Mouse (Mus musculus): ENCODE results near the gene Grm1. TPM values are rescaled to one million over a fixed set of nuclear protein-coding genes. Genes with fewer than 3 reads are reported as not detected.
"Not testable (repeated sequence)": the region's sequence is repeated elsewhere in the genome, so short reads cannot be mapped to it uniquely, and the experiment has no call there.

Gene Grm1
- polyA plus RNA-seq, 1 experiment from 2014 or later, result not detected

- Histone ChIP-seq H3K9me3 (ENCODE audit: control insufficient read depth, low read length) (no peaks in the 10 kb centered on the region), H3K4me1 (replicated peaks; ENCODE audit: control insufficient read depth, insufficient read depth, low read length) (no peaks in the 10 kb centered on the region), H3K4me3 (ENCODE audit: low read depth, low read length) (no peak overlapping the region), H3K27me3 (replicated peaks; ENCODE audit: control insufficient read depth, insufficient read depth, low read length) (no peaks in the 10 kb centered on the region), H3K4me2 (ENCODE audit: low read length) (no peak overlapping the region), H3K36me3 (ENCODE audit: control insufficient read depth, insufficient read depth, low read length) (no peaks in the 10 kb centered on the region), H3K9ac (ENCODE audit: low read length) (no peak overlapping the region), H3K27ac (ENCODE audit: low read depth) (no peak overlapping the region)
- 78% methylated on average over 10 of the region's 10 CpGs for WGBS
- DNase-seq (ENCODE audit: low spot score), result no peak
- ATAC-seq (replicated peaks; ENCODE audit: low FRiP score, low TSS enrichment, low read depth), result no peak
These were observed 20.7 kb downstream of the Grm1 start for GRCm38 (mm10) chr10:11061318-11062071.

GRCm38 (mm10) chr10:11049361-11049760 lies 32.8 kb downstream of the Grm1 start:
- DNase-seq (ENCODE audit: low spot score) (no peak), ATAC-seq (replicated peaks; ENCODE audit: low FRiP score, low TSS enrichment, low read depth) (no peak)
- H3K27ac ChIP-seq (ENCODE audit: low read depth), result no peak overlapping the region
- no peaks in the 10 kb centered on the region for H3K4me1 ChIP-seq (replicated peaks; ENCODE audit: control insufficient read depth, insufficient read depth, low read length)
- H3K27me3 ChIP-seq (replicated peaks; ENCODE audit: control insufficient read depth, insufficient read depth, low read length), result no peaks in the 10 kb centered on the region
- no peak overlapping the region for H3K9ac ChIP-seq (ENCODE audit: low read length)
- WGBS, result 75% methylated on average over 7 of the region's 7 CpGs
- H3K9me3 ChIP-seq (ENCODE audit: control insufficient read depth, low read length), result no peaks in the 10 kb centered on the region
- no peaks in the 10 kb centered on the region for H3K36me3 ChIP-seq (ENCODE audit: control insufficient read depth, insufficient read depth, low read length)
- H3K4me2 ChIP-seq (ENCODE audit: low read length), result no peak overlapping the region
- no peak overlapping the region for H3K4me3 ChIP-seq (ENCODE audit: low read depth, low read length)

- not testable (repeated sequence) for H3K36me3 ChIP-seq (ENCODE audit: control insufficient read depth, insufficient read depth, low read length); H3K9me3 ChIP-seq (ENCODE audit: control insufficient read depth, low read length); DNase-seq (ENCODE audit: low spot score); H3K9ac ChIP-seq (ENCODE audit: low read length); ATAC-seq (replicated peaks; ENCODE audit: low FRiP score, low TSS enrichment, low read depth); H3K4me3 ChIP-seq (ENCODE audit: low read depth, low read length); H3K27me3 ChIP-seq (replicated peaks; ENCODE audit: control insufficient read depth, insufficient read depth, low read length); H3K4me2 ChIP-seq (ENCODE audit: low read length); H3K27ac ChIP-seq (ENCODE audit: low read depth); H3K4me1 ChIP-seq (replicated peaks; ENCODE audit: control insufficient read depth, insufficient read depth, low read length)
- 51% methylated on average over 12 of the region's 13 CpGs for WGBS
These were observed 36.7 kb downstream of the Grm1 start for GRCm38 (mm10) chr10:11045421-11045820.

- H3K4me1 ChIP-seq (replicated peaks; ENCODE audit: control insufficient read depth, insufficient read depth, low read length), result no peaks in the 10 kb centered on the region
- H3K4me3 ChIP-seq (ENCODE audit: low read depth, low read length), result no peak overlapping the region
- no peak overlapping the region for H3K4me2 ChIP-seq (ENCODE audit: low read length)
- H3K27ac ChIP-seq (ENCODE audit: low read depth), result no peak overlapping the region
- ATAC-seq (replicated peaks; ENCODE audit: low FRiP score, low TSS enrichment, low read depth) (no peak), DNase-seq (ENCODE audit: low spot score) (no peak)
- no peaks in the 10 kb centered on the region for H3K27me3 ChIP-seq (replicated peaks; ENCODE audit: control insufficient read depth, insufficient read depth, low read length)
- no peaks in the 10 kb centered on the region for H3K9me3 ChIP-seq (ENCODE audit: control insufficient read depth, low read length)
- H3K9ac ChIP-seq (ENCODE audit: low read length), result no peak overlapping the region
- 88% methylated on average over 1 of the region's 1 CpGs for WGBS
- no peaks in the 10 kb centered on the region for H3K36me3 ChIP-seq (ENCODE audit: control insufficient read depth, insufficient read depth, low read length)
These were observed 37.6 kb downstream of the Grm1 start for GRCm38 (mm10) chr10:11044455-11045106.

- no peaks in the 10 kb centered on the region for H3K9me3 ChIP-seq (ENCODE audit: control insufficient read depth, low read length)
- ATAC-seq (replicated peaks; ENCODE audit: low FRiP score, low TSS enrichment, low read depth) (no peak), DNase-seq (ENCODE audit: low spot score) (no peak)
- no peak overlapping the region for H3K27ac ChIP-seq (ENCODE audit: low read depth)
- no peaks in the 10 kb centered on the region for H3K36me3 ChIP-seq (ENCODE audit: control insufficient read depth, insufficient read depth, low read length)
- H3K4me3 ChIP-seq (ENCODE audit: low read depth, low read length), result no peak overlapping the region
- H3K4me2 ChIP-seq (ENCODE audit: low read length), result no peak overlapping the region
- H3K9ac ChIP-seq (ENCODE audit: low read length), result no peak overlapping the region
- no peaks in the 10 kb centered on the region for H3K27me3 ChIP-seq (replicated peaks; ENCODE audit: control insufficient read depth, insufficient read depth, low read length)
- no peaks in the 10 kb centered on the region for H3K4me1 ChIP-seq (replicated peaks; ENCODE audit: control insufficient read depth, insufficient read depth, low read length)
These were observed 42.8 kb downstream of the Grm1 start for GRCm38 (mm10) chr10:11039323-11039722.

GRCm38 (mm10) chr10:11032221-11032620 lies 49.9 kb downstream of the Grm1 start:
- Histone ChIP-seq H3K9ac (ENCODE audit: low read length) (no peak overlapping the region), H3K27ac (ENCODE audit: low read depth) (no peak overlapping the region), H3K36me3 (ENCODE audit: control insufficient read depth, insufficient read depth, low read length) (no peaks in the 10 kb centered on the region), H3K4me2 (ENCODE audit: low read length) (no peak overlapping the region), H3K4me1 (replicated peaks; ENCODE audit: control insufficient read depth, insufficient read depth, low read length) (no peaks in the 10 kb centered on the region), H3K27me3 (replicated peaks; ENCODE audit: control insufficient read depth, insufficient read depth, low read length) (no peaks in the 10 kb centered on the region), H3K4me3 (ENCODE audit: low read depth, low read length) (no peak overlapping the region), H3K9me3 (ENCODE audit: control insufficient read depth, low read length) (no peaks in the 10 kb centered on the region)
- ATAC-seq (replicated peaks; ENCODE audit: low FRiP score, low TSS enrichment, low read depth), result no peak
- no peak for DNase-seq (ENCODE audit: low spot score)
- WGBS, result 61% methylated on average over 2 of the region's 2 CpGs

GRCm38 (mm10) chr10:11025764-11026518 lies 56.2 kb downstream of the Grm1 start:
- H3K9me3 ChIP-seq (ENCODE audit: control insufficient read depth, low read length), result no peaks in the 10 kb centered on the region
- no peaks in the 10 kb centered on the region for H3K4me1 ChIP-seq (replicated peaks; ENCODE audit: control insufficient read depth, insufficient read depth, low read length)
- ATAC-seq (replicated peaks; ENCODE audit: low FRiP score, low TSS enrichment, low read depth) (no peak), DNase-seq (ENCODE audit: low spot score) (no peak)
- H3K36me3 ChIP-seq (ENCODE audit: control insufficient read depth, insufficient read depth, low read length), result no peaks in the 10 kb centered on the region
- H3K4me2 ChIP-seq (ENCODE audit: low read length), result no peak overlapping the region
- WGBS, result 52% methylated on average over 6 of the region's 6 CpGs
- H3K27me3 ChIP-seq (replicated peaks; ENCODE audit: control insufficient read depth, insufficient read depth, low read length), result no peaks in the 10 kb centered on the region
- H3K9ac ChIP-seq (ENCODE audit: low read length), result no peak overlapping the region
- H3K27ac ChIP-seq (ENCODE audit: low read depth), result no peak overlapping the region
- H3K4me3 ChIP-seq (ENCODE audit: low read depth, low read length), result no peak overlapping the region

- 84% methylated on average over 2 of the region's 2 CpGs for WGBS
- H3K9ac ChIP-seq (ENCODE audit: low read length), result no peak overlapping the region
- no peaks in the 10 kb centered on the region for H3K9me3 ChIP-seq (ENCODE audit: control insufficient read depth, low read length)
- no peaks in the 10 kb centered on the region for H3K27me3 ChIP-seq (replicated peaks; ENCODE audit: control insufficient read depth, insufficient read depth, low read length)
- DNase-seq (ENCODE audit: low spot score), result no peak
- no peak overlapping the region for H3K4me2 ChIP-seq (ENCODE audit: low read length)
- H3K27ac ChIP-seq (ENCODE audit: low read depth), result no peak overlapping the region
- H3K36me3 ChIP-seq (ENCODE audit: control insufficient read depth, insufficient read depth, low read length), result no peaks in the 10 kb centered on the region
- H3K4me3 ChIP-seq (ENCODE audit: low read depth, low read length), result no peak overlapping the region
- no peaks in the 10 kb centered on the region for H3K4me1 ChIP-seq (replicated peaks; ENCODE audit: control insufficient read depth, insufficient read depth, low read length)
- ATAC-seq (replicated peaks; ENCODE audit: low FRiP score, low TSS enrichment, low read depth), result no peak
These were observed 63.1 kb downstream of the Grm1 start for GRCm38 (mm10) chr10:11018970-11019531.

Data from intestine, embryonic 14.5 days (tissue).